Mouse (Mus musculus) c-Kit-positive CD71-negative TER-119-negative erythroid progenitor cells, embryonic 14.5 days (primary cell): ENCODE data around the gene Cyfip1.

ENCODE experiments used
- DNase-seq: peaks from one replicate; pipeline ENCODE4 v3.0.0-alpha.2; 2013; ENCODE audit warnings: low read depth

The Cyfip1 gene

DNA sequence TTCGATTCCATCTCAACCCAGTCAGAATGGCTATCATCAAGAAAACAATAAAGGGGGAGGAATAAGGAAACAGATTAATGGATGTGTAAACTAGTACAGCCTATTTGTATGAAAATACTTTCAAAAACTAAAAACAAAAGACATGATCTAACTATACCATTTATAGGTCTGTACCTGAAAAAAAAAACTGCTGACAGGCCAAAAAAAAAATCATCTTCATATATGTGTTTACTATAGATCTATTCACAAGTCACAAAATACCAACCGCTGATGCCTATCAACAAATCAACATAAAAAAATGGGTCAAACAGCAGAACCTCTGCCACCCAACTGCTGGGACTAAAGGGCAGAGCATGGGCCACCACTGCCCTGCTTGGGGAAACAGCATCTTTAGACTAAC, 114.5 kb downstream of the Cyfip1 start:
- no peak for DNase-seq

DNA sequence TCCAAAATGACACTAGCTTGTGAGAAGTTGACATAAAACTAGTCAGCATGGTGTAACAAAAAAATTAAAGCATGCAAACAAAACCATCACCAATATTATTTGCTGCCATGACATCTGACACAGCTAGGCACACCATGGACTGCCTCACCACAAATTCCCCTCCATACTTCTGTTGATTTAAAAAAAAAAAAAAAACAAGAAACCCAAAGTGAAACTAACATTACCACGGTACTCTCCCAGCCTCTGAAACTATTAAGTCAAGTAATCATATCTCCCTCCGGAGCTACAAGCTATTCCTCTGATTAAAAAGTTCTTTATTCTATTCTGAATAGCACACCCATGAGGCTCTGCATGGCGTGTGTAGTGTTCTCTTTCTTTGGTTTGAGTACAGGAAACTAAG, 115.6 kb downstream of the Cyfip1 start:
- no peak for DNase-seq

DNA sequence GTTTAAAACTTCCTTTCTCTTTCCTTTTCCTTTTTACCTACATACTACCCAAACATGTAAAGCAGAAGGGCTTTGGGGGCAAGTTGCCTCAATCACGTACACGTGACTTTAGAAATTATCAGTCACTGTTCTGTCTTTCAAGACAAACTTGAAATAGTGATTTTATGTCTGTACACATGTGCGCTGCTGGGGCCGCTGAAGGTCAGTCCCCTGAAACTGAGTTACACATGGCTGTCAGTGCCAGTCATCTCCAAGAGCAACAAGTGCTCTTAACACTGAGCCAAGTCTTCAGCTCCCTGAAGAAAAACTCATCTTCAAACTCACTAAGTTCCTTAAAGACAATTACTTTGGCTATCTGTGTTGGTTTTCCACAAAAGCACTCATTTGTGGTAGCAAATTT, 116.4 kb downstream of the Cyfip1 start:
- no peak for DNase-seq

DNA sequence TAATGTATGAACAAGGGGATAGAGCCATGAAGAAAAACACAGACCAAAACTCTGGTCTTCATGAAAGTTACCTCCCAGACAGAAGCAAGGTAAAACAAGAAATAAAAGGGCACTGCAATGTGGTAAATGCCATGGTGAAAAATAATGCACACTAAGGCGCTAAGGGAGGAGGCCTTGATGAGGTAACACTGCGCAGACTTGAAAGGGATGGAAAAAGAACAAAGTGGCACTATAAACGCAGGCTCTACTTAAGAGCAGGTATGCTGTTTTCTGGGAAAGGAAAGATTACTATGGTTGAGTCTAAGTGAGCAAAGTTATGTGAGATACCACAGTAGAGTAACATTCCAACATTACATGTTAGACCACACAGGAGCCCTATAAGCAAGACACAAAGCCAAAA, 118.3 kb downstream of the Cyfip1 start:
- DNase-seq: no peak

DNA sequence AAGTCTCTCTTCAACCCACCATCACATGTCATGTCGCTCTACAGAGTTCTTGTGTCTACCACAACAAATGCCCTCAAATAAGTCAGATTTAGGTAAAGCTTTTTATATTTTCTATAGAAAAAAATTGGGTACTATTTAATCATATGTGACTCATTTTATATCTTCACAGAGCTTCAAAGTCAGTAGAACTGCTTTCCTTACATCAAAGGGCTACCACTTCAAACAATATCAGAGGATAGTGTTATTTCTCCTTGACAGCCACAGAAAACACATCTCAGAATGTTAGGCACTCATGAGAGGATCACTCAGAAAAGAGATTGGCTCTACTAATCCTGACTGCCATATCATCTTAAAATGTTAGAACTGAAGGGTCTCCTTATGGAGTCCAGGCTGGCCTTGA, 119.0 kb downstream of the Cyfip1 start:
- DNase-seq: no peak

DNA sequence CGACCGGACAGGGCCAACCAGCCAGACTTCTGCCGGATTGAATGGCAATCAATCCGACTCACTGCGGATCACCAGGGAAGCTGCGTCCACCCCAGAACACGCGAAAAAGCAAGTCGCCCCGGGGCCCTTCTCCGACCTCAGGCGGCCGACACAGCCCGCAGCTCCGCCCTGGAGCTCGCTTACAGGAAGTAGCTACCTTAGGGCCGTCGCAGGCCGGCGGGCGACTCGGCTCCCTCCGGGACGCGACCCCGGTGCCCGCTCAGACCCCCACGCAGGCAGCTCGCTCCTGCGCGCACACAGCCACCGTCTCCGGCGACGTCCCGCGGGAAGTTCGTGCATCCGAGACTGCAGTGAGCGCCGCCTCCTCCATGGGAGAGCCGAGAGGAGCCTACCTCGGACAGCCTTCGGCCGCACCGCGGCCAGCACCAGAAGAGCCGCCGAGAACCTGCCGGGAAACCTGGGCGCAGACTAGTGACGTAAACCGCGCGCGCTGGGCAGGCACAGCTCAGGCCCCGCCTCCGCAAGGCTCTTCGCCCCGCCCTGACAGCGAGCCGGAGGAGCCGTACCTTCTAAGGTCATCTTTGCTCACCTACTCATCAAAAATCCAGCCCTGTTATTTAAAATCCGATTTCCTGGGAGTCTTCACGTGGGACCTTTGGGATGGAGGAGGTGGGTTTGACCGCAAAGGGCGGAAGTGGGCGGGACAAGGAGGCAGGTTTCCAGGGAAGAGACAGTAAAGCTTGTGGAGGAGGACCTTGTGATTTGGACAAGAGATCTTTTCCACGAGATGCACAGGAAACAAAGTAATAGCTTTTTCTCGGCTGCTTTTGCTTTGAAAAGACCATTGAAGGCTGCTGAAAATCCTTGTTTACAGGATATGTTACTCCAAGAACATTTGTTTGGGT, 120.7 kb downstream of the Cyfip1 start, which contains the start of gene Nipa2:
TSS of gene Nipa2 (minus strand) at position 473 of the 905 bp plus-strand sequence.
- DNase-seq: peak; percentile 82

DNA sequence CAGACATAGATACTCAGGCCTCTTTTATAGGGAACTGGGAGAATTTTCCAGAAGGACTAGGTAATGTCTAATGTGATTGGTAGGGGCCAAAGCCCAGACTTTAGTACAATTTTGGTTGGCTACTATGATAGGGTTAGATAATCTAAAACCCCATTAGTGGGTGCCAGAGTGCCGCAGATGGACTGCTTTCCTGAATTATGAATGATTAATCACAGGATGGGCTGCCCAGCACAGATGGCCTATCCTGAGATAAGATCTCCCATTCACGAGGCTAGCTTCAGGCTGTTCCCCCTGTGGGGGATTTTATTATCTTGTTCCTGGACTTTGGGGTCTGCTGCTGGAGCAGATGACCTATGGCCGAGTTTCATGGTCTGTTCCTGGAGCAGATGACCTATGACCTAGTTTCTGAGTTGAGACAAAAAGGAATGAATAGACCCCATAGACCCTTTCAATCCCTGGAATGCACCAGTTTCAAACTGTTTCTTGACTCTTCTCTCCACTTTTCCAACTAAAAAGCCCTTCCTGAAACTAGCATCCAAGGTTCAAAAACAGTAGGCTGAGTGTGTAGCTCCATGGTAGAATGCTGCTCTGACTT, 125.4 kb downstream of the Cyfip1 start:
- no peak for DNase-seq

DNA sequence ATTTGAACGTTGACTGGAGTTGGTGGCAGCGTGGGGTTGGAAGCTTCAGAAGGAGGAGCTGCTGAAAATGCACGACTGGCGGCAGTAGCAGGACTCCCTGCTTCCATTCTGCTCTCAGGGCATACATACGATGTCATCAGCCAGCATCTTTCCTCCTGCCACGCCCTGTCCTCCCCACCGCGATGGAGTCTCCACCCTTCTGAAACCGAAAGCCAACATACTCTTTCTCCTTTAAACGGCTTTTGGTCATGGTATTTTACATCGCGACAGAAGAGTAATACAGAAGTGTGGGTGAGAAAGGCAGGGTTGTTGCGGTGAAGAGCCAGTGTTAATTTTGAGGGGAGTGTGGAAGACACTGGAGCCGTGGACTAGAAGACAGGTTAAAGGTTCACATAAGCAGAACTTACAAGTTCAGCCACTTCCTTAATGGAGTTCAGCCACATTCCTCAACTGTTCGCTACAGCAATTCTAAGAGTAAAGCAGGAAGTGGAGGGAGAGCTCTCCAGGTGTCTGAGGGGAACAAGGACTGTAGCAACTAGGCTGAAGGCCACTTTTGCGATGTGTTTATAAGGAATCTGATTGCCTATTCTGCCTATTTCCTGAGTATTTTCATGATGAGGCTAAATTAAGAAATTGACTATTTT, 126.8 kb downstream of the Cyfip1 start:
- DNase-seq: peak; percentile 18

DNA sequence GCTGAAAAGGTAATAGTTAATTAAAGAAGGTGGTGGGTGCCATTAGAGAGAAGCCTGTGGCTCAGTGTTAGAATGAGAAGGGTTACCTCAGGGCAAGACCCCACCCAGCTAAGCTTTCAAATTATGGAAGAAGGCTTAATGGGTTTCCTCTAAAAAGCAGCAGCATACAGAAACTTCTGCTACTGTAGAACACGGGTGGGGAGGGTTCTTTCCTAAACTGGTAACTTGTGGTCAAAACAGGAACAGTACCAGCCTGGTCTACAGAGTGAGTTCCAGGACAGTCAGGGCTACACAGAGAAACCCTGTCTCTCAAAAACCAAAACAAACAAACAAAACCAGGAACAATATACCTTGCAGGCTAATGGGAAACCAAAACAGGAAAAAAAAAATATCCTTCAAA, 127.9 kb downstream of the Cyfip1 start:
- no peak for DNase-seq

DNA sequence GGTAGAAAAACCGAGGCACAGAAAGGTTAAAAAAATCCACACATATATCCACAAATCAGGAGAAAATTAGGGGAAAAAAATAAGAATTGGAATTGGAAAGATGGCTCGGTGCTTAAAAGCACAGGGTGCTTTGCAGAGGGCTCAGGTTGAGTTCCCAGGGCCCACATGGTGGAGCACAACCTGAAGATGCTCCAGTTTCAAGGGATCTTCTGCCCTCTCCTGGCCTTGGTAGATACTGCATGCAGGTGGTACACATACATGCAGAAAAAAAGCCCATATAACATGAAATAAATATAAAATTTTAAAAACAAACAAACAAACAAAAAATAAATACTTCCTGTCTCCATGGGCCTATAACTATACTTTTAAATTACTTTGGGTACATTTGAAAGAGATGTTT, 132.9 kb downstream of the Cyfip1 start:
- DNase-seq: no peak

DNA sequence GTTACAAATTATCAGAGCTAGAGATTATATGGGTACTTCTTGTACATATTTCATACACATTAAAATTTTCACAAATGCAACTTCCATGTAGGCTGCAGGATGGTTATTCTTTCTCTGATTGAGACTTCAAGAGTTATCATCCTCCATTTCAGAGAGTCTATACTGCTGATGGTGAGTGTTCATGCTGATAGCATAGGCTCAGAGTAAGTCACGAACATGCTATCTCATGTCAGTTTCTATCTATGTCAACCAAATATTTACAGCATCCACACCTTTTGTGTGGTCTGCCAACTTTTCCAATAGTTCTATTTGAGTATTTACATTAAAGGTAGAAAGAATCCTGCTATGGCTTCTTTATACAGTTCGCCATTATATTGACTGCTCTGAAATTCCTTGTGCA, 140.0 kb downstream of the Cyfip1 start:
- no peak for DNase-seq
